Mouse (Mus musculus) thymus, adult 2 months (tissue): Measurements from ENCODE around the gene Mdga1. TPM values are rescaled to one million over a fixed set of nuclear protein-coding genes. Genes with fewer than 3 reads are reported as not detected.

Experiments used
- DNase-seq: peaks from one replicate; pipeline ENCODE4 v3.0.0; 2021
- H3K27ac ChIP-seq: fragments of 200-500 bp; 2 replicates; pipeline ENCODE4 v1.5.1; 2012; ENCODE audit warnings: low read length, control low read depth; ENCODE audit not compliant: control insufficient read depth, insufficient read depth
- H3K27me3 ChIP-seq: fragments of 200-500 bp; 2 replicates; pipeline ENCODE4 v1.6.1; 2012; ENCODE audit warnings: mild to moderate bottlenecking, low read length, moderate library complexity, mixed read lengths; ENCODE audit not compliant: control insufficient read depth, insufficient read depth
- H3K36me3 ChIP-seq: fragments of 200-500 bp; 2 replicates; pipeline ENCODE4 v1.6.1; 2012; ENCODE audit warnings: mild to moderate bottlenecking, low read length, moderate library complexity; ENCODE audit not compliant: control insufficient read depth, insufficient read depth
- H3K4me1 ChIP-seq: fragments of 200-500 bp; replicated peaks from 2 replicates; pipeline ENCODE4 v1.6.1; 2012; ENCODE audit warnings: low read length; ENCODE audit not compliant: control insufficient read depth, insufficient read depth
- H3K4me3 ChIP-seq: fragments of 200-500 bp; 2 replicates; pipeline ENCODE4 v1.5.1; 2012; ENCODE audit warnings: mild to moderate bottlenecking, low read length, control low read depth, moderate library complexity; ENCODE audit not compliant: control insufficient read depth, insufficient read depth
- CTCF ChIP-seq: fragments of 200-500 bp; IDR thresholded peaks from 2 replicates; pipeline ENCODE4 v1.5.1; 2012; ENCODE audit warnings: mild to moderate bottlenecking, control low read depth, low read length, moderate library complexity, borderline replicate concordance; ENCODE audit not compliant: control insufficient read depth, poor library complexity, insufficient read depth; ENCODE audit errors: extremely low read depth
- POLR2A ChIP-seq: fragments of 200-500 bp; IDR thresholded peaks from 2 replicates; pipeline ENCODE4 v1.6.1; 2012; ENCODE audit warnings: mild to moderate bottlenecking, low read length, control low read depth, moderate library complexity; ENCODE audit not compliant: control insufficient read depth, poor library complexity, insufficient read depth; ENCODE audit errors: extremely low read depth
- WGBS: fragments of 180-500 bp; shearing (Covaris S2); methylation state at CpG from one replicate; pipeline ENCODE4 v1.1.7; 2018; 5-methylcytosine and 5-hydroxymethylcytosine counted together
- polyA plus RNA-seq: library from polyadenylated mRNA; depleted of rRNA; stranded (reverse); fragments of >200 nt; gene quantifications from 2 replicates; pipeline ENCODE4 v1.2.3, GENCODE M21; 2012

Mdga1 gene
- polyA plus RNA-seq, 1 experiment: 16.1 TPM

DNA sequence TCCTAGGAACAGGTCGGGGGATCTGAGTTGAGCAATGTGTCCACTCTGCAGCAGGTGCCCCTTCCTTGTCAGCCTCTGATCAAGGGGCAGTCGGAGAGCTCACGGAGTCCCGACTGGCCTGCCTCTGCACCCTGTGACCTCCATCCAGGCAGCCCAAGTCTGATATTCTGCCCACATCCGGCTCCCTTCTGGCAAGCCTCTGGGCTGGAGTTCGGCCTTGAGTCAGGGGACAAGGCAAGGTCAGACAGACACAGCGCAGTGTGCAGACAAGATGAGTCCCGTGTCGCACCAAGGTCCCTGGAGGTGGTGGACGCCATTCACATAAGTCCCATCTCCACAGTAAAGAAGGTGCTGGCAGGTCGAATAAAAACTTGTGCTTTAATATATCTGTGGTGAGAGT is 138.2 kb downstream of the Mdga1 start:
- H3K4me3 ChIP-seq: no peak overlapping the region
- H3K4me1 ChIP-seq: no peaks in the 10 kb centered on the region
- no peak for DNase-seq
- WGBS: 94% methylated on average over 11 of the region's 11 CpGs
- no peaks in the 10 kb centered on the region for H3K36me3 ChIP-seq
- TF ChIP-seq POLR2A: no peak
- TF ChIP-seq CTCF: no peak
- H3K27ac ChIP-seq: no peak overlapping the region
- no peaks in the 10 kb centered on the region for H3K27me3 ChIP-seq

DNA sequence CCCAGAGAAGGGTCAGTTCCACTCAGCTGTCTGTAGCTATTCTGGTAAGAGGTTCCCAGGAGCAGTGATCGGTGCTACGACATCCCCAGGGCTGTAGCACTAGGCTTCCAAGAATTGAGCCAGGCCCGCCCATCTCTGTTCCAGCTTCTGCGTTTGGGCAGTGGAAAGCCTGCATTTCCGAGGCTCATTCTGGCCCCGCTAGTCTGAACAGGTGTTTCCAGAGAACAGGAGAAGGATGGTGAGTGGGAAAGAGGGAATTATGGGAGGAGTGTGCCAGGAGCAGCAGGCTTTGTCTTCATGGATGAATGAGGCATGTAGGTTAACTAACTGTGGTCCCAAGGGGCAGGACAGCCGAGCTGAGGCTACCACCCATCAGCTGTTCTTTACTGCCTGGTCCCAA is 140.8 kb downstream of the Mdga1 start:
- DNase-seq: no peak
- Histone ChIP-seq H3K27me3 (no peaks in the 10 kb centered on the region), H3K27ac (no peak overlapping the region), H3K36me3 (no peaks in the 10 kb centered on the region), H3K4me3 (no peak overlapping the region), H3K4me1 (no peaks in the 10 kb centered on the region)
- TF ChIP-seq CTCF: no peak
- TF ChIP-seq POLR2A: no peak
- 90% methylated on average over 7 of the region's 7 CpGs for WGBS

DNA sequence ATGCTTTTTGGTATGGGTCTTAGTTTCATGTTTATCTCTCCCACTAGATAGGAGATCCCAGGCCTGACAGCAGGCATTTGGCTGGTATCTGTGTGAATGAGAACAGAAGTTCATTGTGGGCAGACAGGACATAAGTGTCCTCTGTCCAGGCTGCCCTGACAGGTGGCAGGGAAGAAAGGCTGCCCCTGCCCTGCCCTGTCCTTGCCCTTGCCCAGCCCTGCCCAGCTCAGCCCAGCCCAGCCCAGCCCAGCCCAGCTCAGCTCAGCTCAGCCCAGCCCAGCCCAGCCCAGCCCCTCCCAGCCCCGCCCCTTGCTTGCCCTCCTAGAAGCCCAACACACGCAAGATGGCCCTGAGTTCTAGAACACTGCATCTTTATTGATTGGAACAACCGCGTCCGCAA is 142.3 kb downstream of the Mdga1 start:
- Histone ChIP-seq H3K27me3 (no peaks in the 10 kb centered on the region), H3K4me3 (no peak overlapping the region), H3K27ac (no peak overlapping the region), H3K4me1 (no peaks in the 10 kb centered on the region), H3K36me3 (no peaks in the 10 kb centered on the region)
- TF ChIP-seq CTCF (no peak), POLR2A (no peak)
- no peak for DNase-seq
- WGBS: 85% methylated on average over 5 of the region's 5 CpGs

DNA sequence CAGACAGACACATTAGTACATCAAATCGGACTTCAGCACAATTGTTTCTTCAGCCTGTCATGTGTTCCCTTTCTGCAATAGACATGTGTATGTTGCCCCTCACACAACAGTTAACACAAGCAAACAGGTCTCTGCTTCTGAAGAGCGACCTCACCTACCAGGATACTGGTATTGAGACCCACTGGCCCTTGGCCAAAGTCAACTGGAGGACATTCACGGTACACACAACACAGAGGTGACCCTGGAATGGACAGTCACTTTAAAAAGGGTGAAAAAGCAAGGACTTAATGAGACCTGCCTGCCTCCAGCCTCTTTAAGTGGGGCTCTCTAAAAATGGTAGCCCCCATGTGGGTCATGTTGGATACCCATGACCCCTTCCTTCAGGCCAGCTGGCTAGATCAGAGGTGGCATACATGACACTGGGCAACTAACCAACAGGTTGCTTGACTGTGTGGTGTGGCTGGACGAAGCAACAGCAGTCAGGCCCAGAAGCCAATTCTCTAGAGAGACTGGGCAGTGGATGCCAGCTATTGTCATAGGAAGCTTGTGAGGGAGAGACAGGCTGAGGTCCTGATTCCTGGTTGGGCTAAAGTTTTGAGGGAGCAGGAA is 145.3 kb downstream of the Mdga1 start:
- no peaks in the 10 kb centered on the region for H3K36me3 ChIP-seq
- no peak for DNase-seq
- no peak overlapping the region for H3K4me3 ChIP-seq
- H3K27me3 ChIP-seq: no peaks in the 10 kb centered on the region
- WGBS: 92% methylated on average over 4 of the region's 4 CpGs
- no peak for TF ChIP-seq CTCF
- TF ChIP-seq POLR2A: no peak
- H3K4me1 ChIP-seq: no peaks in the 10 kb centered on the region
- no peak overlapping the region for H3K27ac ChIP-seq

DNA sequence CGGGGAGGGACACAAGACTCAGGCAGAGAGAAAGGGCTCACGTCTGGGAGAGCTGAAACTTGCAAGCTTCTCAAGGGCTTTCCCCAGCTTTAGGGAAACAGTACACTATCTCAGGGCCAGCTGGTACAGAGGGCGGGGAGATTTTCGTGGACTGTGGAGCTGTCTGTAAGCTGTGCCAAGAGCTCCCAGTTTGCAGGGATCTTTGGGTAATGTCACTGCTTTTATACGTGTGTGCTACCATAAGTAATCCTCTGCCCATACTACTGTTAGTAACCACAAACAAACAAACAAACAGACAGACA is 145.7 kb downstream of the Mdga1 start:
- no peaks in the 10 kb centered on the region for H3K27me3 ChIP-seq
- H3K36me3 ChIP-seq: no peaks in the 10 kb centered on the region
- no peak for DNase-seq
- H3K4me3 ChIP-seq: no peak overlapping the region
- TF ChIP-seq POLR2A (no peak), CTCF (no peak)
- whole genome bisulfite sequencing: 80% methylated on average over 5 of the region's 5 CpGs
- H3K27ac ChIP-seq: no peak overlapping the region
- H3K4me1 ChIP-seq: no peaks in the 10 kb centered on the region

DNA sequence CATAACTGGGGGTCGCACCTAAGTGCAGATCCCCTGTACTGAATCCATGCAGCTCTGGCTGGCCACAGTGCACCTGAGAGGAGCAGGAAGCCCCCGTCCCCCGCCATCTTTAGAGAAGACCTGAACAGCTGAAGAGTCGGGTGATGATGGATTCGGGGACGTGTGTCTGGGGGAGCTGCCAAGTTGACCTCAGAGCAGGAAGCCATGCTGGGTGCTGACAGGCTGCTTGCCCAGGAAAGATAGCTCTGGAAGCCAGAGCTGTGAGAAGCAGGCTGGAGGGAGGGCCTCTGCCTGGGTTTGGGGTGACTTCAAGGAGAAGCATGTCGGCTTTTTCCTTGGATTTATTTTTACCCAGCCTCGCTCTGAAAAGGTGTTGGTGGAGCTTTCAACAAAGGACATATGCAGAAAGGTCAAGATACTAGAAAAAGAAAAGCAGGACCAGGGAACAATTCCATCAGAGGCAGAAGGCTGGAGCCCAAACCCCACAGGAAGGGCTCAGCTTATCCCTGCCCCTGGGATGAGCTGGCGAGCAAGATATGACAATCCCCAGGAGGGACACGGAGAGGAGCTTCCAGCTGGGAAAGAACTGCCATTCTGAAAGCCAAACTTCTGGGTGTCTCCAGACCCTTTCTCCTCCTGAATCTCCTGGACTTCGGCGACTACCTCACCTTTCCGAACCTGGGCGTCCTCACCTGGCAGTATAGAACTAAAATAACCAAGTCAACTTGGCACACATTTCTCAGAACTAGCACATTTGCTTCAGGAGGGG is 146.3 kb downstream of the Mdga1 start:
- no peak for DNase-seq
- 57% methylated on average over 14 of the region's 14 CpGs for WGBS
- no peaks in the 10 kb centered on the region for H3K27me3 ChIP-seq
- H3K27ac ChIP-seq: no peak overlapping the region
- TF ChIP-seq POLR2A: no peak
- no peak for TF ChIP-seq CTCF
- no peaks in the 10 kb centered on the region for H3K4me1 ChIP-seq
- H3K36me3 ChIP-seq: no peaks in the 10 kb centered on the region
- no peak overlapping the region for H3K4me3 ChIP-seq
